9 mouse cellular contexts compared by ENCODE assay signal in genomic region chr11:77771879-77772713, GRCm38 (mm10). TPM values are rescaled to one million over a fixed set of nuclear protein-coding genes. Genes with fewer than 3 reads are reported as not detected.
DNase-seq lines count a peak whose midpoint lies in the region; ATAC-seq and TF ChIP-seq lines count a peak whose summit lies in the region.
"Had no signal": no experiment of that assay in that cellular context is flagged by ENCODE, and none has a peak within 500 bp of the region (broad histone marks: within the 10 kb centered on the region; RNA-seq: fewer than 3 reads in every experiment).

No protein-coding gene starts in this region.

- H3K4me3 ChIP-seq in lung, embryonic 16.5 days (ENCODE audit: low read length), result no peak overlapping the region
- H3K4me3 ChIP-seq in intestine, postnatal 0 days (ENCODE audit: low read depth, low read length), result no peak overlapping the region
- 0 out of 2 replicates have a peak overlapping the region, but pooled peaks have one; percentile 6 for H3K4me3 ChIP-seq in liver, embryonic 12.5 days
- H3K4me3 ChIP-seq: limb, embryonic 12.5 days had no signal

- no peak overlapping the region for H3K9ac ChIP-seq in lung, embryonic 16.5 days (ENCODE audit: low read length)
- H3K9ac ChIP-seq in intestine, postnatal 0 days (ENCODE audit: low read depth, low read length), result no peak overlapping the region
- peak overlapping the region; percentile 47; the same call in 1 of the 2 replicates for H3K9ac ChIP-seq in liver, embryonic 12.5 days
- H3K9ac ChIP-seq: limb, embryonic 12.5 days had no signal

- peak; percentile 30 for ATAC-seq in lung, embryonic 16.5 days (ENCODE audit: low read depth)
- peak; percentile 93 for ATAC-seq in intestine, postnatal 0 days
- peak; percentile 88 for ATAC-seq in liver, embryonic 12.5 days

- no peak for TF ChIP-seq CTCF in intestine, postnatal 0 days (IDR thresholded peaks at IDR 0.05; ENCODE audit: low read depth)

- H3K4me2 ChIP-seq in lung, embryonic 16.5 days (ENCODE audit: low read depth, low read length), result no peak overlapping the region
- peak overlapping the region; percentile 40 for H3K4me2 ChIP-seq in intestine, postnatal 0 days (replicated peaks; ENCODE audit: low read depth)
- peak overlapping the region; percentile 59 for H3K4me2 ChIP-seq in liver, embryonic 12.5 days
- H3K4me2 ChIP-seq: limb, embryonic 12.5 days had no signal

- no peaks in the 10 kb centered on the region; the same call in 1 of the 2 replicates for H3K36me3 ChIP-seq in lung, embryonic 16.5 days (ENCODE audit: control insufficient read depth, insufficient read depth, low read length)
- no peaks in the 10 kb centered on the region; the same call in 1 of the 2 replicates for H3K36me3 ChIP-seq in intestine, postnatal 0 days (ENCODE audit: control insufficient read depth, insufficient read depth)
- H3K36me3 ChIP-seq in liver, embryonic 12.5 days, result peaks cover 14% of the 10 kb centered on the region
- H3K36me3 ChIP-seq: limb, embryonic 12.5 days had no signal

- DNase-seq in lung, postnatal 4 days, result no peak
- DNase-seq in thymus, postnatal 4 days, result peak; percentile 59
- no peak for DNase-seq in spleen, postnatal 4 days (ENCODE audit: low spot score in 2 of 2)
- DNase-seq in layer of hippocampus, postnatal 36 days, result no peak
- DNase-seq: gastrocnemius, postnatal 36 days had no signal

- peaks cover 9% of the 10 kb centered on the region for H3K4me1 ChIP-seq in lung, embryonic 16.5 days (replicated peaks; ENCODE audit: control insufficient read depth, insufficient read depth, low read length)
- 0 out of 2 replicates have a peak, but pooled peaks cover 7% of the 10 kb centered on the region for H3K4me1 ChIP-seq in intestine, postnatal 0 days (replicated peaks; ENCODE audit: control insufficient read depth, insufficient read depth, low read length)
- H3K4me1 ChIP-seq in liver, embryonic 12.5 days, result peaks cover 83% of the 10 kb centered on the region

- no peaks in the 10 kb centered on the region for H3K27me3 ChIP-seq in lung, embryonic 16.5 days (ENCODE audit: control insufficient read depth, insufficient read depth, low read depth, low read length)
- no peaks in the 10 kb centered on the region for H3K27me3 ChIP-seq in intestine, postnatal 0 days (replicated peaks; ENCODE audit: control insufficient read depth, insufficient read depth, low read length)
- no peaks in the 10 kb centered on the region for H3K27me3 ChIP-seq in liver, embryonic 12.5 days (replicated peaks)
- H3K27me3 ChIP-seq: limb, embryonic 12.5 days had no signal

- WGBS in lung, embryonic 16.5 days, result 53% methylated on average over 8 of the region's 8 CpGs
- 28% methylated on average over 8 of the region's 8 CpGs for WGBS in intestine, postnatal 0 days
- WGBS in liver, embryonic 12.5 days (ENCODE audit: insufficient replicate concordance), result 15% methylated on average over 8 of the region's 8 CpGs

- peak overlapping the region; percentile 58 for H3K27ac ChIP-seq in lung, embryonic 16.5 days (ENCODE audit: low read length)
- H3K27ac ChIP-seq in intestine, postnatal 0 days (ENCODE audit: low read depth, low read length), result peak overlapping the region; percentile 92
- peak overlapping the region; percentile 87 for H3K27ac ChIP-seq in liver, embryonic 12.5 days
- H3K27ac ChIP-seq: limb, embryonic 12.5 days had no signal

- no peaks in the 10 kb centered on the region for H3K9me3 ChIP-seq in lung, embryonic 16.5 days (ENCODE audit: control insufficient read depth, low read length)
- no peaks in the 10 kb centered on the region for H3K9me3 ChIP-seq in intestine, postnatal 0 days (ENCODE audit: control insufficient read depth)
- H3K9me3 ChIP-seq in liver, embryonic 12.5 days (replicated peaks), result no peaks in the 10 kb centered on the region
- H3K9me3 ChIP-seq: limb, embryonic 12.5 days had no signal

RNA-seq across cellular contexts. Expression of gene Myo18a, which starts 9.1 kb away (rescaled TPM):
- polyA plus RNA-seq in lung, embryonic 16.5 days (2015; fragmentation: Nextera tagmentation; extraction: Ambion mirVana), result 39.0 and 42.1 TPM in 2 replicates
- 25.4 and 30.7 TPM in 2 replicates for polyA plus RNA-seq in intestine, postnatal 0 days (2015; fragmentation: Nextera tagmentation; extraction: Ambion mirVana)
- polyA plus RNA-seq in liver, embryonic 12.5 days (2016; fragmentation: Nextera tagmentation; extraction: Ambion mirVana), result 28.8 and 30.3 TPM in 2 replicates
- 100 to 1,000 TPM; 136 to 158 TPM for total RNA-seq in layer of hippocampus, postnatal 36 days (2021)

RNA-seq across cellular contexts. Expression of gene Gm10277, which starts 15.5 kb away (rescaled TPM):
- polyA plus RNA-seq in lung, embryonic 16.5 days (2015; fragmentation: Nextera tagmentation; extraction: Ambion mirVana), result 1.8 and 2.5 TPM in 2 replicates
- polyA plus RNA-seq in intestine, postnatal 0 days (2015; fragmentation: Nextera tagmentation; extraction: Ambion mirVana), result 0.53 and 0.72 TPM in 2 replicates
- polyA plus RNA-seq in liver, embryonic 12.5 days (2016; fragmentation: Nextera tagmentation; extraction: Ambion mirVana), result 1.2 and 1.6 TPM in 2 replicates
- not detected for total RNA-seq in layer of hippocampus, postnatal 36 days (2021)
- total RNA-seq: gastrocnemius, postnatal 36 days had no signal

RNA-seq across cellular contexts. Expression of gene Cryba1, which starts 47.0 kb away (rescaled TPM):
- not detected in 2 replicates for polyA plus RNA-seq in lung, embryonic 16.5 days (2015; fragmentation: Nextera tagmentation; extraction: Ambion mirVana)
- polyA plus RNA-seq in intestine, postnatal 0 days (2015; fragmentation: Nextera tagmentation; extraction: Ambion mirVana), result not detected in 2 replicates
- polyA plus RNA-seq in liver, embryonic 12.5 days (2016; fragmentation: Nextera tagmentation; extraction: Ambion mirVana), result not detected in 2 replicates
- total RNA-seq in layer of hippocampus, postnatal 36 days (2021), result not detected
- total RNA-seq: gastrocnemius, postnatal 36 days had no signal
- polyA plus RNA-seq: limb, embryonic 12.5 days had no signal

Comparison
In these comparisons a context has a peak if more than half of its experiments do, and no peak if none do; other contexts are left out.
1. ATAC-seq: peak in every context shown above with its lines; median percentile 93 in intestine, postnatal 0 days; 88 in liver, embryonic 12.5 days; 30 in lung, embryonic 16.5 days.